Mouse (Mus musculus) left cerebral cortex, adult 9 months (tissue): Measurements from ENCODE around the gene Stk38l.
"Not testable (repeated sequence)": the region's sequence is repeated elsewhere in the genome, so short reads cannot be mapped to it uniquely, and the experiment has no call there.

Experiments
- DNase-seq, 2 experiments: peaks; one replicate each; pipeline ENCODE4 v3.0.0; 2022; ENCODE audit warnings: low spot score in 2 of 2

The Stk38l gene

GRCm38 (mm10) chr6:146733554-146733953, 8.8 kb downstream of the Stk38l start:
- DNase-seq: no peak

DNA sequence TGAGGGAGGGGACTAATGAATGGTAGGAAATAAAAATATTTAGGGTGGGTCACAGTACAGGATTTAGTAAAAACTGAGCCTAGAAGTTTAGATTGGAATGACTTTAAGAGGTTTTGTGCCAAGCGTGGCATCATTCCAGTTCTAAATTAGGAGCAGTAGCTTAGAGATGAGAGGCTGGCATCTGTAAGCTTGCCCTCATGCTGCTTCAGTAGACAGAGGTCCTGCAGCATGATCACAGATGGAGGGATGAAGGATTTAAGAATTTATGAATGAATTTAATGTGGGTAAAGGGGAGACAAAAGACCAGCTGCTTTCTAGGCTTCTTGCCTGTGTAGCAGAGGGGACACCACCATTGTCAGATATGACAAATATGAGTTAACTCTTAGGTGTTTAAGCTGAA, 14.1 kb downstream of the Stk38l start:
- no peak for DNase-seq

- no peak for DNase-seq
Measured at GRCm38 (mm10) chr6:146740724-146741123, 15.9 kb downstream of the Stk38l start.

DNA sequence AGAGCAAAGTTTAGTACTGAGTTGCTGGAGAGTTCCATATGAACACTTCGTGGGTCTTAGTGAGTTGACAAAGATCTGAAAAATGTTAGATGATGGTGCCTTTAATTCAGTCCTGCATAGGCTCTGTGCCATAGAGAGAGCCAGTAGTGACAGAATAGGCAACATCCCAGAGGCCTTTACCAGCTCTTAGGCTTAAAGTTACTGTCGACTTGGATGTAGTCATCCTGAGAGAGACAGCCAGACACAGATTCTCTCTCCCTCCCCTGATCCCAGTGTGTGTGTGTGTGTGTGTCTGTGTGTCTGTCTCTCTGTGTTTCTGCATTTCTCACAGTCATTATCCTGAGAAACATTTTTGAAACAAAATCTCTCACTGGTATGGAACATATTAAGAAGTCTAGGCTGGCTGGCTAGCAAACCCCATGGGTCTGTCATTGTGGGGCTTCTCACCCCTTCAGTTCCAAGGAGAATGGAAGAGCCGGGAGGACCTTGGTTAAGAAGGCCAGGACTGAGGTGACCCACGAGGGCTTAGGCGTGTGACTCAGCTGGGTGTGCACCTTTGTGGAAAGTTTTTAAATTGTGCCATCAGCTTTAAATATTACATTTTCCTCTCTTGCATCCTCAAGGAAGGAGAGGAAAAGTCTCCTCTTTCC, 17.3 kb downstream of the Stk38l start:
- DNase-seq: no peak

GRCm38 (mm10) chr6:146744266-146744665, 19.5 kb downstream of the Stk38l start:
- not testable (repeated sequence) for DNase-seq

- DNase-seq: no peak
Measured at GRCm38 (mm10) chr6:146745180-146745579, 20.4 kb downstream of the Stk38l start.

- DNase-seq: no peak
Measured at GRCm38 (mm10) chr6:146746577-146746976, 21.8 kb downstream of the Stk38l start.

GRCm38 (mm10) chr6:146747057-146747456, 22.3 kb downstream of the Stk38l start:
- DNase-seq: no peak

- no peak for DNase-seq
Measured at GRCm38 (mm10) chr6:146748271-146748670, 23.5 kb downstream of the Stk38l start.

DNA sequence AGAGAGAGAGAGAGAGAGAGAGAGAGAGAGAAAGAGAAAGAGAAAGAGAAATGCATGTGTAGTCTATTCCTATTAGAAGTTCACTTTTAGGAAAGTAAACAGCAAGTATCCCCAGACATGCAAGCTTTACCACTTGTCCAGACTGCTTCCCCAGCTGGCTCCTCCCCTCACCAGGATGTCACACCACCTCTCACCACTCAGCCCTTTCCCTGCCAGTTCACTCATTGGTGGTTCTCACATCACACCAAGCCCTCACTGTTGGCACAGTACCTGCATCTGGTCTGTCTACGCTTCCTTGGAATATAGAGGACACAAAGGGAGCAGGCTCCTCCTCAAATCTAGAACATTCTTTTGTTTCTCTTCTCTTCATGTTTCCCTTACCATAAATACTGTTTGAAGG, 26.9 kb downstream of the Stk38l start:
- no peak for DNase-seq

DNA sequence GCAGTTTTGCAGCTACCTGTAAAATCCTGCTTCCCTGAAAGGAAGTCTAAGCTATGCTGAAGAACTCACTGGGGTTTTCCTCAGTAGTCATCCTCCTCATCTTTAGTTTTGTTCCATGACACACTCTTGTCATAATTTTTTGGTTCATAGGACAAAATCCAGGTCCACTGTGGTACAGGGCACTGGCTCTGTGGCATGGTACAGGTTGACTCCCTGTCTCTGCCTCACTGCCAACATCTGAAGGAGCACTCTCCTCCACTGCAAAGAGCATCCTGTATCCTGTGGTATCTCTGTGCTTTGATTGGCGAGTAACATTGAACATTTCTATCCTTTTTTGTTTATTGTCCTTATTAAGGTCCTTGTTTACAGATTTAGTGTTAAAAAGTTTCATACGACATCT, 27.4 kb downstream of the Stk38l start:
- no peak for DNase-seq

GRCm38 (mm10) chr6:146752612-146753011, 27.8 kb downstream of the Stk38l start:
- no peak for DNase-seq

- no peak for DNase-seq
Measured at GRCm38 (mm10) chr6:146753560-146754160, 28.9 kb downstream of the Stk38l start.

GRCm38 (mm10) chr6:146755136-146755535, 30.3 kb downstream of the Stk38l start:
- DNase-seq: no peak

- DNase-seq: no peak
Measured at GRCm38 (mm10) chr6:146755679-146756078, 30.9 kb downstream of the Stk38l start.

GRCm38 (mm10) chr6:146759027-146759426, 34.2 kb downstream of the Stk38l start:
- DNase-seq: no peak

DNA sequence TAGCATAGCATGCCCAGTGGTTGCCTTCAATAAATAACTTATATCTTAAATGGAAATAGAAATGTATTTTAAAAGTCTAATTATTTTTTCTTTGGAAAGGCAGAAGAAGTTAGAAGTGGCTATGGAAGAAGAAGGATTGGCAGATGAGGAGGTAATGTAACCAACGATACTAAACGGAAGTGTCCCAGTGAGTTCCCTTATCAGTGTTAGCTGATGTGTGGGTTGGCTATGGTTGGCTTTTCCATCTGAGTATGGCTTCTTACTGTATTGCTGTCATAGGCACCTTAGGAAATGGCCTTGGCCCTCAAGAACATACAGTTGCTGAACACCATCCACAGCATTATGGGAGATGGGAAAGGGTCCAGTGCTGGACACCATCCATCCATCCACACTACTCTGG, 35.2 kb downstream of the Stk38l start:
- no peak for DNase-seq

DNA sequence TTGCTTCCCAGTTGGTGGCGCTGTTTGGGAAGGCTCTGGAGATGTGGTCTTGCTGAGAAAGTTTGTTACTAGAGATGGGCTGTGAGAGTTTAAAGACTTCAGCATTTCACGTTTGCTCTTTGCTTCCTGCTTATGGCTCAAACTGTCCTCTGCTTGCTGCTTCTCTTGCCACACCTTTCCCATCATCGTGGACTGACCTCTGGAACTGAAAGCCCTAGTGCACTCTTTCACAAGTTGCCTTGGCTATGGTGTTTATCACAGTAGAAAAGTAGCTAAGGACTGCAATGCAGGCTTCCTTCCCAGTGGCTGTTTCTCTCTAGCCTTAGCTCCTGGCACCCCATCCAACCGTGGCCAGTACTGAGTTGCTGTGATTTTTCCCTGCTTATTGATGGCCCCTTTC, 35.9 kb downstream of the Stk38l start:
- DNase-seq: no peak

GRCm38 (mm10) chr6:146762264-146762898, 37.6 kb downstream of the Stk38l start:
- no peak for DNase-seq

DNA sequence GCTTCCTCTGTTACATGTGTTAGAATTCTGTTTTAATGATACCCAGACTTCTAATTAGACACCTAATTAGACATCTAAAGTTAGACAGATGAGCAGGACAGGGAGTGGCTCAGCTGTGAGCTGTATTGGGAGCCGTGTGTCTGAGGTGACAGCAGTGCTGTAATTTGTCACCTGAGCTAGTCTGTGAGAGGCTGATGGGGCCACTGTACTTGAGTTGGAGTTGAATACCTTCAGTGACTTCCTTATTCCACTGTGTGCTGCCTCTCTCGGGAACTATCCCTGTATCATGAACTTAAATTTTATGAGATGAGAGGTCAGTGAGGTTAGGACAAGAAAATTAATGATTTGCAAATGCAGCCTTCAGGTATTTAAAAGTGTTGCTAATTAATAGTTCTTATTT, 39.8 kb downstream of the Stk38l start:
- no peak for DNase-seq

DNA sequence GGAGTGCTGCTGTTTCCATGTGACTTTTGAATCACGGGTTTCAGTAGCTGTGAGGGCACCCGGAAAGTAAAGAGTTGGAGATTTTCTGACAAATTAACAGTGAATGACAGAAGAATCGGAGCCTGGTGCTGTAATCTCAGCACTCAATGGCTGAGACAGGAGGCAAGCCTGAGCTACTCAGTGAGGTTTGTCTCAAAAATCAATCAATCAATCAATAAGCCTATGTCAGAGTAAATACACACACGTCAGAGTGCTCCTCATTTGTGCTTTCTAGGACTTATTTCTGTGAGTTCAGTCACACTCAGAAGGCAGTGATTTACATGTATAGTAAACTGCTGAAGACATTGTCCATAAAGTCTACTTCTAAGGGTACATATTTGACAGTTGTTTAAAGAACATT, 40.5 kb downstream of the Stk38l start:
- no peak for DNase-seq

GRCm38 (mm10) chr6:146768813-146769404, 44.1 kb downstream of the Stk38l start:
- DNase-seq: no peak
